Mouse (Mus musculus) olfactory bulb, adult 2 months (tissue): ENCODE results near the gene Pam. TPM values are rescaled to one million over a fixed set of nuclear protein-coding genes. Genes with fewer than 3 reads are reported as not detected.

ENCODE experiments used
- H3K27ac ChIP-seq: fragments of 200-500 bp; 2 replicates; pipeline ENCODE4 v1.5.1; 2012; ENCODE audit warnings: low read depth, low read length; ENCODE audit not compliant: insufficient read depth
- H3K4me1 ChIP-seq: fragments of 200-500 bp; 2 replicates; pipeline ENCODE4 v1.6.1; 2012; ENCODE audit warnings: low read length; ENCODE audit not compliant: control insufficient read depth, insufficient read depth
- H3K4me3 ChIP-seq: fragments of 200-500 bp; 2 replicates; pipeline ENCODE4 v1.5.1; 2012; ENCODE audit warnings: mild to moderate bottlenecking, low read depth, low read length, moderate library complexity; ENCODE audit not compliant: insufficient read depth
- CTCF ChIP-seq: fragments of 200-500 bp; IDR thresholded peaks from 2 replicates; pipeline ENCODE4 v1.5.1; 2012; ENCODE audit warnings: low read depth, mild to moderate bottlenecking, low read length, moderate library complexity; ENCODE audit not compliant: insufficient read depth
- POLR2A ChIP-seq: fragments of 200-500 bp; IDR thresholded peaks from 2 replicates; pipeline ENCODE4 v1.6.1; 2012; ENCODE audit warnings: mild to moderate bottlenecking, low read depth, low read length, moderate library complexity; ENCODE audit not compliant: insufficient read depth
- WGBS: fragments of 180-500 bp; shearing (Covaris S2); methylation state at CpG from one replicate; pipeline ENCODE4 v1.1.7; 2018; 5-methylcytosine and 5-hydroxymethylcytosine counted together
- polyA plus RNA-seq: library from polyadenylated mRNA; stranded (reverse); fragments of >200 nt; gene quantifications from 2 replicates; pipeline ENCODE4 v1.2.4, GENCODE M21; 2012; ENCODE audit warnings: low replicate concordance; ENCODE audit not compliant: missing spikeins, insufficient read depth, insufficient read length

The Pam gene
- polyA plus RNA-seq, 1 experiment, result not detected

DNA sequence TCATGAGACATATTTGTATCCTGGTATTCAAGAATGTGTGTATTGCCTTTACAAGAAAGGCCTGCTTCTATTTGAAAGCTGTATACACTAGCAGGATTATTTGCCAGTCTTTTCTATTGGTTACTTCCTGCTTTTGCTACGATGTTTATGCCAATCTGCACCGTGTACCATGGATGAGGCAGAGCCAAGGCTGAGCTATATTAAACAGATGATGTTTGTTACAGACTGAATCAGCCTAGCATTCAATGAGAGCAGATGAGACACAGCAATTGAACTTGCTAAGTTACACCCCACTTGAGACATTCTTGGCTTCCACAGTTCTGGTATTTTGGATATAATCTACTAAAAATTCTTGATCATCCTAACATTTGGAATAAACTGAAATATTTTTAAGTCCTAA lies 267.9 kb downstream of the Pam start:
- Histone ChIP-seq H3K4me1 (no peaks in the 10 kb centered on the region), H3K27ac (no peak overlapping the region), H3K4me3 (no peak overlapping the region)
- WGBS, result 57% methylated on average over 2 of the region's 2 CpGs
- TF ChIP-seq POLR2A, result no peak

GRCm38 (mm10) chr1:97822904-97823303 lies 272.5 kb downstream of the Pam start:
- TF ChIP-seq POLR2A (no peak), CTCF (no peak)
- WGBS, result 96% methylated on average over 7 of the region's 7 CpGs
- H3K27ac ChIP-seq, result no peak overlapping the region
- H3K4me1 ChIP-seq, result no peaks in the 10 kb centered on the region
- no peak overlapping the region for H3K4me3 ChIP-seq

DNA sequence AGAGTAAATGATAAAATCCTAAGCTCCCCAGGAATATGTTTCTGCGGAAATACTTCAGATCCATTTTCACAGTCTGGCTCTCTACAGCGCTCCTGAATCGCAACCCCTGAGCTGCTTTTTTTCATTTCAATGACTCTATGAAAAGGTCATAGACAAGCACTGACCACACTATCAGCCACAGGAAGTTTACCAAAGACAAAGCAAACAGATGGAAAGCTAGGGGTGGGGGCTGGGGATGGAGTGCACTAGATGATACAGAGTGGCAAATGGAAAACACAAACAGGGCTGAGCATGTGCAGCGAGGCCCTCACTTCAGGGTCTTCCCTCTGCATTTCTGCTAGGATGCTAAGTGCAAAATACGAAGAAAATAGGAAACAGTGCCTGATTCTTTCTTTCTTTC lies 273.2 kb downstream of the Pam start:
- Histone ChIP-seq H3K27ac (no peak overlapping the region), H3K4me1 (no peaks in the 10 kb centered on the region), H3K4me3 (no peak overlapping the region)
- 91% methylated on average over 5 of the region's 5 CpGs for WGBS
- TF ChIP-seq CTCF, result no peak
- no peak for TF ChIP-seq POLR2A

DNA sequence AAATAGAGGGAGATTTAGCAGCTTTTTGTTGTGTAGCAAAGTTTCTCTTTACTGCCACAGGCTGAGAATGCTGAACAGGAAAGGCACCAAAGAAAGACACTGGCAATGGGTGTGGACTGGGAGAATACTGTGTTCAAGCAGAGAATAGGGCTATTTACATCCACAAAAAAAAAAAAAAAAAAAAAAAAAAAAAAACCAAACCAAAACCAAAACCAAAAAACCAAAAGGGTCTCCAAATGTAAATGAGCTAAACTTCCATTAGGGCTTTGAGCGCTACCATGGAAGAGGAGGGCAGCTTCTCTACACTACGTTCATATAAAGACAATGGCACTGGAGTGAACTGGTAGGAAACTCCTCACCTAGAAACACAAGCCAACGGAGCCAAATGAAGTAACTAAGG lies 274.2 kb downstream of the Pam start:
- Histone ChIP-seq H3K4me3 (no peak overlapping the region), H3K27ac (no peak overlapping the region), H3K4me1 (no peaks in the 10 kb centered on the region)
- no peak for TF ChIP-seq POLR2A
- TF ChIP-seq CTCF, result no peak
- WGBS, result 91% methylated on average over 3 of the region's 3 CpGs

GRCm38 (mm10) chr1:97809255-97809912 lies 286.1 kb downstream of the Pam start:
- no peaks in the 10 kb centered on the region for H3K4me1 ChIP-seq
- 5% methylated on average over 2 of the region's 2 CpGs for WGBS
- no peak for TF ChIP-seq POLR2A
- no peak for TF ChIP-seq CTCF

GRCm38 (mm10) chr1:97804520-97804919 lies 290.9 kb downstream of the Pam start:
- Histone ChIP-seq H3K27ac (no peak overlapping the region), H3K4me3 (no peak overlapping the region), H3K4me1 (no peaks in the 10 kb centered on the region)
- TF ChIP-seq CTCF (no peak), POLR2A (no peak)

More at GRCm38 (mm10) chr1:97809255-97809912, 286.1 kb downstream of the Pam start:
- Histone ChIP-seq H3K4me3 (no peak overlapping the region), H3K27ac (no peak overlapping the region)

DNA sequence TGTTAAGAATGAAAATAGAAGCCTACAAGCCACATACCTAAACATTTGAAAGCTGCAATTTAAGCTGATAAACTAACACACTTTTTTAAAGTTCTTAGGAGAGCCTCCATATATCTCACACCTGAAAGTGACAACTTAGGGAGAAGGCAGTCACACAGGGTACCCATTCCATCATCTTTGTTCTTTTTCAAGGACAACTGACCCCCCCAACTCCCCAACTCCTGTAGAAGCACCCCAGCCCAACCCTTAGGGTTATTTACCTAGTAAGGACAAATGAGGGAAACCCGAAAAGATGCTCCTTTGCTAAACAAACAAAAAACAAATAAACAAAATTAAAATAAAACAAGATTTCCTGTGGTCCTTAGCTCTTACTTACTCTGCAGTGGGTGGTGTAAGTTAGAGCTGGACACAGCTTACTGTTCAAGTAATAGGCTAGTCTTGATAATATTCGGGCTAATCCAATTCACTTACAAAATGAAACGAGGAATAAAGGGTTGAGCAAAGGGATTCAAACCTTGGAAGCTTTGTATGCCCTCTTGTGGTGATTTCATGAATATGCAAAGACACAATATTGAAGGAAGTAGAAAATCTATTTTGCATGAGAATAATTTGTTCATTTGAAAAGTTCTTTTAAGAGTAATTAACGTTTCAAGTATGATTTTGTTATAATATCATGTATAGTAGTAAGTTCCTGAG lies 293.1 kb downstream of the Pam start:
- Histone ChIP-seq H3K4me3 (no peak overlapping the region), H3K4me1 (no peaks in the 10 kb centered on the region), H3K27ac (no peak overlapping the region)
- TF ChIP-seq POLR2A (no peak), CTCF (no peak)
- WGBS, result 19% methylated on average over 4 of the region's 4 CpGs

DNA sequence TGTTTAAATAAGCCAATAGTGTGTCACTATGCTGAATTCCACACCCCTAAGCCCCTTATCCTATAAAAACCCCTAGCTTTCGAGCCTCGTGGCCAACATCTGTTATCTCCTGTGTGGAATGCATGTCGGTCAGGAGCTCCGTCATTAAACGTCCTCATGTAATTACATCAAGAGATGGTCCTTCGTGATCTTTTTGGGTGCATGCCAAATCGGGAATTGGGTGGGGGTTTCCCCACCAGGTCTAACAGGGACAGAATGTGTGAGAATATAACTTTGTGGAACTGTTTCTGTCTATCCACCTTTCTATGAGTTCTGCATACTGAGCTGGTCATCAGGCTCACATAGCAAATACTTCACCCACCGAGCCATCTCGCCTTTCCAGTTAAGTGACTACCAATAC lies 299.5 kb downstream of the Pam start:
- Histone ChIP-seq H3K27ac (no peak overlapping the region), H3K4me1 (no peaks in the 10 kb centered on the region), H3K4me3 (no peak overlapping the region)
- TF ChIP-seq POLR2A (no peak), CTCF (no peak)
- 87% methylated on average over 9 of the region's 9 CpGs for WGBS

GRCm38 (mm10) chr1:97794110-97794509 lies 301.3 kb downstream of the Pam start:
- no peak overlapping the region for H3K27ac ChIP-seq
- no peak overlapping the region for H3K4me3 ChIP-seq
- no peak for TF ChIP-seq CTCF
- H3K4me1 ChIP-seq, result no peaks in the 10 kb centered on the region
- WGBS, result 92% methylated on average over 3 of the region's 3 CpGs

DNA sequence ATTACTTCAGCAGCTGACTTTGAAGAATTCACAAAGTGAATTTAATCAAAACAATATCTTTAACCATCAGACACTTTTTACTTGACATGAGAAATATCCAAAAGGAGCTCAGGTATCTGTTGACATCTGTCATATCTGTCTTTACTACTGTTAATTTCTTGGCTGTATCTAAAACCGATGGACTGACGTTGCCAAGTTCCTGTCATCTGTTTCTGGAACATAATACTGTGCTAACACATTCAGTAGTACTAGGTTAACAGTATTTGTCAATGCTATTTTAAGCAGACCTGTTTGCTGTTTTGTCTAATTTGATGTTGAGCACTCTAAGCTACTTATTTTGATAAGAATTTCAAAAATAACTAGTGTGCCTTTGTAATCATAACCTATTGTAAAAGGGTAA lies 307.0 kb downstream of the Pam start:
- TF ChIP-seq CTCF, result no peak
- TF ChIP-seq POLR2A, result no peak
- no peaks in the 10 kb centered on the region for H3K4me1 ChIP-seq
- H3K4me3 ChIP-seq, result no peak overlapping the region
- WGBS, result 92% methylated on average over 2 of the region's 2 CpGs
- no peak overlapping the region for H3K27ac ChIP-seq
